ENCODE assay signal across 19 mouse cellular contexts in genomic region chr3:121521633-121522125, GRCm38 (mm10). TPM values are rescaled to one million over a fixed set of nuclear protein-coding genes. Genes with fewer than 3 reads are reported as not detected.
DNase-seq lines count a peak whose midpoint lies in the region; ATAC-seq lines count a peak whose summit lies in the region.
"Had no signal": no experiment of that assay in that cellular context is flagged by ENCODE, and none has a peak within 500 bp of the region (broad histone marks: within the 10 kb centered on the region; RNA-seq: fewer than 3 reads in every experiment).

No protein-coding gene starts in this region.

- H3K9me3 ChIP-seq in forebrain, embryonic 10.5 days = no peaks in the 10 kb centered on the region
- no peaks in the 10 kb centered on the region for H3K9me3 ChIP-seq in forebrain, embryonic 11.5 days (ENCODE audit: control insufficient read depth, low read length)
- H3K9me3 ChIP-seq in embryonic facial prominence, embryonic 14.5 days (ENCODE audit: control insufficient read depth, low read length) = peaks cover 7% of the 10 kb centered on the region; the same call in 1 of the 2 replicates
- H3K9me3 ChIP-seq: forebrain, embryonic 12.5 days had no signal

- no peak for DNase-seq in forebrain, embryonic 10.5 days (ENCODE audit: extremely low spot score, low spot score)
- no peak for DNase-seq in forebrain, embryonic 11.5 days (ENCODE audit: low spot score)
- DNase-seq in embryonic facial prominence, embryonic 14.5 days (ENCODE audit: low spot score) = peak; percentile 73
- DNase-seq in fibroblast of lung, adult 2 months (ENCODE audit: low read depth) = peak; percentile 68
- DNase-seq in kidney, adult 11 months = no peak
- DNase-seq in testis, postnatal 14 days (ENCODE audit: low spot score) = no peak
- DNase-seq: adrenal gland, adult 8-10 months; adrenal gland, postnatal 14 days; adrenal gland, postnatal 36 days; cerebellum, adult 11-12 months; cerebellum, adult 2 months; cerebellum, adult 9-10 months; cerebellum, postnatal 10 days; cerebellum, postnatal 25 days had no signal

- 89% methylated on average over 10 of the region's 10 CpGs for WGBS in forebrain, embryonic 10.5 days
- whole genome bisulfite sequencing in forebrain, embryonic 11.5 days = 83% methylated on average over 10 of the region's 10 CpGs
- 71% methylated on average over 10 of the region's 10 CpGs for WGBS in embryonic facial prominence, embryonic 14.5 days

- H3K27me3 ChIP-seq in forebrain, embryonic 10.5 days (ENCODE audit: poor library complexity, severe bottlenecking) = no peaks in the 10 kb centered on the region
- no peaks in the 10 kb centered on the region for H3K27me3 ChIP-seq in forebrain, embryonic 11.5 days (ENCODE audit: control insufficient read depth, insufficient read depth, low read length)
- no peaks in the 10 kb centered on the region for H3K27me3 ChIP-seq in embryonic facial prominence, embryonic 14.5 days (replicated peaks; ENCODE audit: control insufficient read depth, insufficient read depth, low read length)
- H3K27me3 ChIP-seq: forebrain, embryonic 12.5 days; Patski had no signal

- H3K4me2 ChIP-seq in forebrain, embryonic 11.5 days (ENCODE audit: low read depth, low read length, severe bottlenecking) = no peak overlapping the region
- H3K4me2 ChIP-seq in embryonic facial prominence, embryonic 14.5 days (ENCODE audit: low read depth, low read length) = no peak overlapping the region
- H3K4me2 ChIP-seq: forebrain, embryonic 12.5 days had no signal

- no peaks in the 10 kb centered on the region for H3K36me3 ChIP-seq in forebrain, embryonic 10.5 days (replicated peaks)
- no peaks in the 10 kb centered on the region for H3K36me3 ChIP-seq in forebrain, embryonic 11.5 days (ENCODE audit: control insufficient read depth, insufficient read depth, low read length)
- no peaks in the 10 kb centered on the region for H3K36me3 ChIP-seq in embryonic facial prominence, embryonic 14.5 days (ENCODE audit: control insufficient read depth, insufficient read depth, low read length)
- H3K36me3 ChIP-seq: forebrain, embryonic 12.5 days had no signal

- no peak overlapping the region for H3K9ac ChIP-seq in forebrain, embryonic 11.5 days (ENCODE audit: low read length)
- H3K9ac ChIP-seq in embryonic facial prominence, embryonic 14.5 days (ENCODE audit: low read depth, low read length) = no peak overlapping the region
- H3K9ac ChIP-seq: forebrain, embryonic 12.5 days had no signal

- H3K27ac ChIP-seq in forebrain, embryonic 10.5 days = 0 out of 2 replicates have a peak overlapping the region, but pooled peaks have one; percentile 11
- no peak overlapping the region for H3K27ac ChIP-seq in forebrain, embryonic 11.5 days (ENCODE audit: low read depth, low read length)
- H3K27ac ChIP-seq in embryonic facial prominence, embryonic 14.5 days (replicated peaks; ENCODE audit: low read depth, low read length) = peak overlapping the region; percentile 46; the same call in 1 of the 2 replicates
- H3K27ac ChIP-seq: forebrain, embryonic 12.5 days had no signal

- no peak overlapping the region for H3K4me3 ChIP-seq in forebrain, embryonic 10.5 days
- H3K4me3 ChIP-seq in forebrain, embryonic 11.5 days (ENCODE audit: low read depth, low read length) = no peak overlapping the region
- H3K4me3 ChIP-seq in embryonic facial prominence, embryonic 14.5 days (ENCODE audit: low read depth, low read length) = no peak overlapping the region
- H3K4me3 ChIP-seq: forebrain, embryonic 12.5 days had no signal

- peaks cover 10% of the 10 kb centered on the region for H3K4me1 ChIP-seq in forebrain, embryonic 10.5 days
- 0 out of 2 replicates have a peak, but pooled peaks cover 2% of the 10 kb centered on the region for H3K4me1 ChIP-seq in forebrain, embryonic 11.5 days (replicated peaks; ENCODE audit: control insufficient read depth, insufficient read depth, low read length)
- peaks cover 13% of the 10 kb centered on the region for H3K4me1 ChIP-seq in embryonic facial prominence, embryonic 14.5 days (ENCODE audit: control insufficient read depth, insufficient read depth, low read length)
- H3K4me1 ChIP-seq: forebrain, embryonic 12.5 days had no signal

- no peak for ATAC-seq in forebrain, embryonic 11.5 days (replicated peaks; ENCODE audit: low FRiP score)
- peak; percentile 68; the same call in 1 of the 2 replicates for ATAC-seq in embryonic facial prominence, embryonic 14.5 days (ENCODE audit: low read depth)
- ATAC-seq: activated CD4-positive, CD25-positive, alpha-beta regulatory T cell, adult 4 months; forebrain, embryonic 14.5 days; forebrain, embryonic 16.5 days; Patski had no signal

RNA-seq across cellular contexts. Expression of gene Slc44a3, which starts 10.5 kb away (rescaled TPM):
- 0.55 and 0.64 TPM in 2 replicates for polyA plus RNA-seq in forebrain, embryonic 10.5 days (2016; fragmentation: Nextera tagmentation; extraction: Ambion mirVana)
- 0.83 and 1.0 TPM in 2 replicates for polyA plus RNA-seq in forebrain, embryonic 11.5 days (2014; fragmentation: Nextera tagmentation; extraction: Ambion mirVana)
- 4.9 and 6.4 TPM in 2 replicates for polyA plus RNA-seq in embryonic facial prominence, embryonic 14.5 days (2014; fragmentation: Nextera tagmentation; extraction: Ambion mirVana)
- polyA plus RNA-seq: activated CD4-positive, CD25-positive, alpha-beta regulatory T cell, adult 4 months had no signal

Comparison
In these comparisons a context has a peak if more than half of its experiments do, and no peak if none do; other contexts are left out.
1. DNase-seq: peak in embryonic facial prominence, embryonic 14.5 days (single experiment) and fibroblast of lung, adult 2 months (single experiment); none in forebrain, embryonic 10.5 days (single experiment), forebrain, embryonic 11.5 days (single experiment), kidney, adult 11 months (single experiment) and testis, postnatal 14 days (single experiment).